Mouse (Mus musculus): ENCODE measurements around the gene Gtdc1.

Gtdc1 gene

GRCm38 (mm10) chr2:44571810-44572209, 355.6 kb downstream of the Gtdc1 start:
- DNase-seq = no peak

GRCm38 (mm10) chr2:44571156-44571555, 356.3 kb downstream of the Gtdc1 start:
- DNase-seq = peak; percentile 30

GRCm38 (mm10) chr2:44569140-44569952, 358.1 kb downstream of the Gtdc1 start:
- no peak for DNase-seq

- no peak for DNase-seq
Observed at GRCm38 (mm10) chr2:44564776-44565692, 362.4 kb downstream of the Gtdc1 start.

GRCm38 (mm10) chr2:44561789-44562188, 365.7 kb downstream of the Gtdc1 start:
- no peak for DNase-seq

GRCm38 (mm10) chr2:44559242-44559944, 368.1 kb downstream of the Gtdc1 start:
- no peak for DNase-seq

GRCm38 (mm10) chr2:44557669-44558281, 369.7 kb downstream of the Gtdc1 start:
- DNase-seq = no peak

- peak; percentile 29 for DNase-seq
Observed at GRCm38 (mm10) chr2:44556861-44557592, 370.4 kb downstream of the Gtdc1 start.

GRCm38 (mm10) chr2:44554716-44555115, 372.7 kb downstream of the Gtdc1 start:
- DNase-seq = no peak

GRCm38 (mm10) chr2:44549311-44549710, 378.1 kb downstream of the Gtdc1 start:
- no peak for DNase-seq

- no peak for DNase-seq
Observed at GRCm38 (mm10) chr2:44542775-44543174, 384.7 kb downstream of the Gtdc1 start.

- DNase-seq = no peak
Observed at GRCm38 (mm10) chr2:44541726-44542125, 385.7 kb downstream of the Gtdc1 start.

GRCm38 (mm10) chr2:44540881-44541280, 386.6 kb downstream of the Gtdc1 start:
- DNase-seq = no peak

- DNase-seq = no peak
Observed at GRCm38 (mm10) chr2:44539121-44539634, 388.3 kb downstream of the Gtdc1 start.

GRCm38 (mm10) chr2:44538135-44538534, 389.3 kb downstream of the Gtdc1 start:
- no peak for DNase-seq

GRCm38 (mm10) chr2:44535760-44536159, 391.7 kb downstream of the Gtdc1 start:
- DNase-seq = no peak

GRCm38 (mm10) chr2:44535136-44535675, 392.3 kb downstream of the Gtdc1 start:
- DNase-seq = no peak

- no peak for DNase-seq
Observed at GRCm38 (mm10) chr2:44526110-44527032, 401.1 kb downstream of the Gtdc1 start.

GRCm38 (mm10) chr2:44525187-44525919, 402.1 kb downstream of the Gtdc1 start:
- DNase-seq = no peak

- DNase-seq = no peak
Observed at GRCm38 (mm10) chr2:44519236-44519635, 408.2 kb downstream of the Gtdc1 start.

Data from lung, postnatal 14 days (tissue).